Mouse (Mus musculus): ENCODE data around the gene Msrb1.
"Not testable (repeated sequence)": the region's sequence is repeated elsewhere in the genome, so short reads cannot be mapped to it uniquely, and the experiment has no call there.

The Msrb1 gene

GRCm38 (mm10) chr17:24736330-24737051 is at the start of gene Msrb1:
TSS of gene Msrb1 (plus strand) at chr17:24736642.
- DNase-seq (ENCODE audit: low spot score), result peak; percentile 99

GRCm38 (mm10) chr17:24687146-24687595 is 49.3 kb upstream of the Msrb1 start:
- peak; percentile 56 for DNase-seq (ENCODE audit: low spot score)

GRCm38 (mm10) chr17:24687599-24687998 is 48.8 kb upstream of the Msrb1 start:
- DNase-seq (ENCODE audit: low spot score), result no peak

- DNase-seq (ENCODE audit: low spot score), result no peak
These were observed 47.0 kb upstream of the Msrb1 start, which contains the start of gene Syngr3 for GRCm38 (mm10) chr17:24689251-24690081. TSS of gene Syngr3 (minus strand) at chr17:24689955.

GRCm38 (mm10) chr17:24692385-24692784 is 44.1 kb upstream of the Msrb1 start:
- DNase-seq (ENCODE audit: low spot score), result no peak

- no peak for DNase-seq (ENCODE audit: low spot score)
These were observed 41.0 kb upstream of the Msrb1 start for GRCm38 (mm10) chr17:24695326-24696010.

GRCm38 (mm10) chr17:24696011-24696697 is 40.3 kb upstream of the Msrb1 start, which contains the start of the genes Gfer and Noxo1:
TSS of gene Gfer (minus strand) at chr17:24696156.
TSS of gene Noxo1 (plus strand) at chr17:24696234.
- peak; percentile 86 for DNase-seq (ENCODE audit: low spot score)

- DNase-seq (ENCODE audit: low spot score), result no peak
These were observed 38.5 kb upstream of the Msrb1 start for GRCm38 (mm10) chr17:24697985-24698384.

- DNase-seq (ENCODE audit: low spot score), result no peak
These were observed 37.7 kb upstream of the Msrb1 start for GRCm38 (mm10) chr17:24698715-24699114.

- no peak for DNase-seq (ENCODE audit: low spot score)
These were observed 37.0 kb upstream of the Msrb1 start for GRCm38 (mm10) chr17:24699473-24699872.

- DNase-seq (ENCODE audit: low spot score), result no peak
These were observed 35.2 kb upstream of the Msrb1 start for GRCm38 (mm10) chr17:24701251-24701650.

GRCm38 (mm10) chr17:24705821-24706220 is 30.6 kb upstream of the Msrb1 start:
- no peak for DNase-seq (ENCODE audit: low spot score)

- DNase-seq (ENCODE audit: low spot score), result peak; percentile 94
These were observed 29.3 kb upstream of the Msrb1 start, which contains the start of gene Tbl3 for GRCm38 (mm10) chr17:24706982-24707800. TSS of gene Tbl3 (minus strand) at chr17:24707660.

- DNase-seq (ENCODE audit: low spot score), result no peak
These were observed 28.5 kb upstream of the Msrb1 start for GRCm38 (mm10) chr17:24707801-24708425.

GRCm38 (mm10) chr17:24708646-24709045 is 27.8 kb upstream of the Msrb1 start:
- peak; percentile 52 for DNase-seq (ENCODE audit: low spot score)

- no peak for DNase-seq (ENCODE audit: low spot score)
These were observed 20.9 kb upstream of the Msrb1 start for GRCm38 (mm10) chr17:24715556-24715955.

GRCm38 (mm10) chr17:24716166-24716682 is 20.2 kb upstream of the Msrb1 start:
- no peak for DNase-seq (ENCODE audit: low spot score)

GRCm38 (mm10) chr17:24717943-24718342 is 18.5 kb upstream of the Msrb1 start, which contains the start of the genes Rnf151 and Rps2:
TSS of gene Rnf151 (minus strand) at chr17:24718063.
TSS of gene Rps2 (plus strand) at chr17:24718116.
- no peak for DNase-seq (ENCODE audit: low spot score)

GRCm38 (mm10) chr17:24718938-24719337 is 17.5 kb upstream of the Msrb1 start:
- not testable (repeated sequence) for DNase-seq (ENCODE audit: low spot score)

Data from lung, postnatal 25 days (tissue).